Mouse (Mus musculus) C2C12 (cell line): ENCODE data around the gene Rnf145. TPM values are rescaled to one million over a fixed set of nuclear protein-coding genes. Genes with fewer than 3 reads are reported as not detected.

ENCODE experiments used
- H3K27me3 ChIP-seq: one replicate; pipeline ENCODE4 v1.6.1; 2011; ENCODE audit not compliant: control insufficient read depth, insufficient read depth, insufficient read length
- H3K36me3 ChIP-seq: one replicate; pipeline ENCODE4 v1.6.1; 2011; ENCODE audit not compliant: control insufficient read depth, insufficient read depth
- H3K4me3 ChIP-seq: one replicate; pipeline ENCODE4 v1.5.1; 2011; ENCODE audit warnings: mild to moderate bottlenecking, control low read depth; ENCODE audit not compliant: poor library complexity, insufficient read depth, severe bottlenecking
- H3K79me2 ChIP-seq: one replicate; pipeline ENCODE4 v1.6.1; 2011; ENCODE audit not compliant: control insufficient read depth, insufficient read depth
- H3K79me3 ChIP-seq: one replicate; pipeline ENCODE4 v1.6.1; 2011; ENCODE audit warnings: low read depth, control low read depth
- H3ac ChIP-seq: one replicate; pipeline ENCODE3; 2011; ENCODE audit warnings: low read depth; ENCODE audit not compliant: control insufficient read depth, insufficient read length
- CEBPB ChIP-seq: IDR thresholded peaks from one replicate; pipeline ENCODE4 v1.6.1; 2011; ENCODE audit warnings: low read depth, mild to moderate bottlenecking, control low read depth, moderate library complexity
- CTCF ChIP-seq: IDR thresholded peaks from one replicate; pipeline ENCODE4 v1.5.1; 2011; ENCODE audit not compliant: control insufficient read depth, insufficient read depth, insufficient read length
- FOSL1 ChIP-seq: IDR thresholded peaks from one replicate; pipeline ENCODE4 v1.8.0; 2011; ENCODE audit warnings: mild to moderate bottlenecking, low read length; ENCODE audit not compliant: poor library complexity, insufficient read depth, severe bottlenecking
- MAX ChIP-seq: IDR thresholded peaks from one replicate; pipeline ENCODE4 v1.6.1; 2011; ENCODE audit warnings: mild to moderate bottlenecking, control low read depth
- MYOD1 ChIP-seq: IDR thresholded peaks from one replicate; pipeline ENCODE4 v1.6.1; 2011; ENCODE audit warnings: low read depth; ENCODE audit not compliant: control insufficient read depth, insufficient read length
- MYOG ChIP-seq: IDR thresholded peaks from one replicate; pipeline ENCODE4 v1.6.1; 2011; ENCODE audit not compliant: control insufficient read depth, insufficient read length; ENCODE audit errors: extremely low read depth
- USF1 ChIP-seq: IDR thresholded peaks from one replicate; pipeline ENCODE4 v1.6.1; 2011; ENCODE audit warnings: low read depth, mild to moderate bottlenecking, control low read depth, moderate library complexity
- polyA plus RNA-seq: library from polyadenylated mRNA; unstranded; fragments of >200 nt; fragmentation: generic; extraction: Trizol; gene quantifications from one replicate; pipeline ENCODE4 v1.2.1, GENCODE M21; 2012; ENCODE audit warnings: missing spikeins

Gene Rnf145
- polyA plus RNA-seq, 1 experiment = 68.9 TPM

GRCm38 (mm10) chr11:44532846-44533781 is 14.3 kb downstream of the Rnf145 start:
- no peak overlapping the region for H3K4me3 ChIP-seq
- H3K79me3 ChIP-seq = peaks cover 13% of the 10 kb centered on the region
- TF ChIP-seq FOSL1 (no peak), CEBPB (no peak), MYOG (no peak), MAX (no peak)
- H3ac ChIP-seq = no peak overlapping the region
- H3K36me3 ChIP-seq = peaks cover 65% of the 10 kb centered on the region
- H3K27me3 ChIP-seq = no peaks in the 10 kb centered on the region
- H3K79me2 ChIP-seq = peaks cover 43% of the 10 kb centered on the region

DNA sequence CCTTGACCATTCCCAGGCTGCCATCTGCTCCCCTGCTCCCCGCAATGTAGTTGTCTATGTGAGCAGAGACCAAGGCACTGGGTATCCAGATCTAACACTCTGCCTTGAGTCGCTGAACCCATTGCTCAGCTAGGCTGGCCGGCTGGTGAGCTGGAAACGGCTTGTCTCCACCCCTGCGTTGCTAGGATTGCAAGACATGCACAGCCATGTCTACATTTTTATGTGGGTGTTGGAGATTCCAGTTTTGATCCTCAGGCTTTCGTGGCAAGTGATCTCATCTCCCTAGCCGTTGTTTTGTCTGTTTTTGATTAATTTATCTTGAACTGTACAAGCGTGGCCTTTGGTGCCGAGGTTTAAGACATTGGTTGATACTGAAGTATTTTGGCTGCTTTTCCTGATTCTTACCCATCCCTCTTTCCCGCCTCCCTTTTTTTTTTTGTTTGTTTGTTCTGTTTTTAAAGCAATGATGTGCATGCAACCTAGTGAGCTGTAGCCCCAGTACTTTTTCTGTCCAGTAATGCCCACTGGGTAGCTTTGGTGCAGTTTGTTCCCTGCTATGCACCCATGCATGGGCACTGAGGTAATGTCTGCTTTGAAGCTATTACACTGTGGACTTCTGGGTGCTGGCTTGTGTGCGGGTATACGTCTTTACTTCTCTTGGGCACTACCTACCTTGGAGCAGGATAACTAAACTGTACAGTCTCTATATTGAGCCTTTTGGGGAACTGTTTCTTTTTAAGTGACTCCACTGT is 16.4 kb downstream of the Rnf145 start:
- Histone ChIP-seq H3K4me3 (no peak overlapping the region), H3K79me3 (peaks cover 5% of the 10 kb centered on the region)

GRCm38 (mm10) chr11:44537403-44537802 is 18.6 kb downstream of the Rnf145 start:
- Histone ChIP-seq H3K79me2 (peaks cover 16% of the 10 kb centered on the region), H3K36me3 (peaks cover 43% of the 10 kb centered on the region), H3K79me3 (peaks cover 5% of the 10 kb centered on the region)

More for the DNA sequence above, 16.4 kb downstream of the Rnf145 start:
- TF ChIP-seq MYOG (no peak), MYOD1 (no peak), FOSL1 (no peak), CTCF (no peak), CEBPB (no peak), MAX (no peak), USF1 (no peak)
- Histone ChIP-seq H3ac (no peak overlapping the region), H3K27me3 (no peaks in the 10 kb centered on the region), H3K36me3 (peaks cover 60% of the 10 kb centered on the region), H3K79me2 (peaks cover 23% of the 10 kb centered on the region)

DNA sequence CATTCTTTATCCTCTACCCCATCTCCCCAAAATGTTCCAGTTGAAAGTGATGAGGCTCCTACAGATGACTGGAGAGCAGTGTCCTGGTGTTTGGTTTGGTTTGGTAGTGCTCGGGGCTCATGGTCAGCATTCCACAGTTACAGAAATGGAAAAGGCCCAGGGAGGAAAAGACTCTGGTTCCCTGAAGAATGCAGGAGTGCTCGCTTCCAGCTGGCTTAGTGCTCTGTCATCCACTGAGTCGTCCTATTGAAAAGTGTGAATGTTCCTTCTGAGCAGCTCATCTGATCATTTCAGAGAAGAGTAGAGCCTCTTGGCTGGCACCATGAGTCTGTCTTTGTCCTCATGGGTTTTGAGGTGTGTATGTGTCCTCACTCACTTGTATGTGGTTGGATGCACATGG is 19.3 kb downstream of the Rnf145 start:
- no peak overlapping the region for H3K4me3 ChIP-seq
- peaks cover 5% of the 10 kb centered on the region for H3K79me3 ChIP-seq
- peaks cover 16% of the 10 kb centered on the region for H3K79me2 ChIP-seq
- peaks cover 43% of the 10 kb centered on the region for H3K36me3 ChIP-seq
- H3ac ChIP-seq = no peak overlapping the region
- H3K27me3 ChIP-seq = no peaks in the 10 kb centered on the region
- TF ChIP-seq MYOD1 = no peak
- no peak for TF ChIP-seq CEBPB
- TF ChIP-seq USF1 = no peak
- TF ChIP-seq FOSL1 = no peak
- TF ChIP-seq MYOG = no peak
- no peak for TF ChIP-seq MAX
- TF ChIP-seq CTCF = no peak

More at GRCm38 (mm10) chr11:44537403-44537802, 18.6 kb downstream of the Rnf145 start:
- H3K4me3 ChIP-seq = no peak overlapping the region
- no peaks in the 10 kb centered on the region for H3K27me3 ChIP-seq
- TF ChIP-seq MYOG (no peak), USF1 (no peak), FOSL1 (no peak), MAX (no peak), CTCF (no peak), CEBPB (no peak)
- H3ac ChIP-seq = no peak overlapping the region

- TF ChIP-seq MYOD1 = no peak
- TF ChIP-seq FOSL1 = no peak
- TF ChIP-seq CEBPB = no peak
- TF ChIP-seq MAX = no peak
- TF ChIP-seq MYOG = no peak
- TF ChIP-seq USF1 = no peak
- TF ChIP-seq CTCF = no peak
These were observed 19.9 kb downstream of the Rnf145 start for GRCm38 (mm10) chr11:44538501-44539290.

More at GRCm38 (mm10) chr11:44538501-44539290, 19.9 kb downstream of the Rnf145 start:
- peaks cover 39% of the 10 kb centered on the region for H3K36me3 ChIP-seq
- peaks cover 16% of the 10 kb centered on the region for H3K79me2 ChIP-seq
- H3ac ChIP-seq = no peak overlapping the region
- H3K4me3 ChIP-seq = no peak overlapping the region
- no peaks in the 10 kb centered on the region for H3K27me3 ChIP-seq
- peaks cover 5% of the 10 kb centered on the region for H3K79me3 ChIP-seq
